Mouse (Mus musculus) liver, embryonic 15.5 days (tissue): ENCODE data around the gene Tom1. TPM values are rescaled to one million over a fixed set of nuclear protein-coding genes. Genes with fewer than 3 reads are reported as not detected.

ENCODE experiments used
- ATAC-seq: fragments of 200-750 bp; cut with Nextera tagmentation; 2 replicates; pipeline ENCODE4 v1.8.0; 2017; ENCODE audit warnings: moderate number of reproducible peaks, mild to moderate bottlenecking, moderate library complexity; ENCODE audit not compliant: insufficient read depth
- H3K27ac ChIP-seq: fragments of 300-500 bp; sonication (generic); replicated peaks from 2 replicates; pipeline ENCODE4 v1.5.1; 2015; ENCODE audit warnings: mild to moderate bottlenecking, inconsistent platforms
- H3K27me3 ChIP-seq: fragments of 300-500 bp; sonication (generic); 2 replicates; pipeline ENCODE4 v1.6.1; 2015; ENCODE audit warnings: mild to moderate bottlenecking, inconsistent platforms
- H3K36me3 ChIP-seq: fragments of 300-500 bp; sonication (generic); replicated peaks from 2 replicates; pipeline ENCODE4 v1.6.1; 2015; ENCODE audit warnings: moderate library complexity, mild to moderate bottlenecking, inconsistent platforms
- H3K4me1 ChIP-seq: fragments of 300-500 bp; sonication (generic); replicated peaks from 2 replicates; pipeline ENCODE4 v1.6.1; 2015; ENCODE audit warnings: inconsistent platforms
- H3K4me2 ChIP-seq: fragments of 300-500 bp; sonication (generic); 2 replicates; pipeline ENCODE4 v1.6.1; 2015; ENCODE audit warnings: moderate library complexity, mild to moderate bottlenecking, inconsistent platforms
- H3K4me3 ChIP-seq: fragments of 300-500 bp; sonication (generic); replicated peaks from 2 replicates; pipeline ENCODE4 v1.5.1; 2015; ENCODE audit warnings: mild to moderate bottlenecking, inconsistent platforms
- H3K9ac ChIP-seq: fragments of 300-500 bp; sonication (generic); 2 replicates; pipeline ENCODE4 v1.6.1; 2015; ENCODE audit warnings: moderate library complexity, mild to moderate bottlenecking, inconsistent platforms
- H3K9me3 ChIP-seq: fragments of 300-500 bp; sonication (generic); replicated peaks from 2 replicates; pipeline ENCODE4 v1.6.1; 2016; ENCODE audit warnings: inconsistent platforms
- WGBS: fragments of 180-500 bp; shearing (Covaris S2); methylation state at CpG from one replicate; pipeline ENCODE4 v1.1.7; 2015; ENCODE audit warnings: mixed read lengths; ENCODE audit not compliant: insufficient replicate concordance; 5-methylcytosine and 5-hydroxymethylcytosine counted together
- polyA plus RNA-seq: library from polyadenylated mRNA; unstranded; fragments of >200 nt; fragmentation: Nextera tagmentation; extraction: Ambion mirVana; gene quantifications from 2 replicates; pipeline ENCODE4 v1.2.1, GENCODE M21; 2015

Tom1 gene
- polyA plus RNA-seq, 1 experiment from 2014 or later, result 13.2 TPM

DNA sequence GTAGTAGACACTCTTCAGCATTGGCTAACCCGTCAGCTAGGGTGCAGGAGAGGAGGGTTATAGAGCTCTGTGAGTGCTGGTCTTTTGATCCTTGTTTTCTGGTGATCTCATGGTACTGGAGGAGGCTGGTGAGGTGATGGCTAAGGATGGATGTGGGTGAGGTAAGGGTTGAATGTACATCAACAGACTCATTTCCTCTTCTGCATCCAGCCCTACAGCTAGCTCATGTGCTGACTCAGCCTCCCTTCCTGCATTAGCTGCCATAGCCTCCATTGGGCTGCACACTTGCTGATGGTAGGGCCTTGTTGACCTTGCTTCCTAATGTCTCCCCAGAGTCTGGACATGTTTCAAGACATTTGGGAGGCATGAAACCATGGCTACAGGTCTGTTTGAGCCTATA is 9.5 kb downstream of the Tom1 start:
- Histone ChIP-seq H3K4me1 (peaks cover 3% of the 10 kb centered on the region), H3K27me3 (no peaks in the 10 kb centered on the region), H3K9me3 (no peaks in the 10 kb centered on the region), H3K4me3 (no peak overlapping the region), H3K27ac (no peak overlapping the region), H3K36me3 (no peaks in the 10 kb centered on the region), H3K9ac (no peak overlapping the region), H3K4me2 (no peak overlapping the region)
- 79% methylated on average over 1 of the region's 1 CpGs for WGBS
- ATAC-seq, result no peak

DNA sequence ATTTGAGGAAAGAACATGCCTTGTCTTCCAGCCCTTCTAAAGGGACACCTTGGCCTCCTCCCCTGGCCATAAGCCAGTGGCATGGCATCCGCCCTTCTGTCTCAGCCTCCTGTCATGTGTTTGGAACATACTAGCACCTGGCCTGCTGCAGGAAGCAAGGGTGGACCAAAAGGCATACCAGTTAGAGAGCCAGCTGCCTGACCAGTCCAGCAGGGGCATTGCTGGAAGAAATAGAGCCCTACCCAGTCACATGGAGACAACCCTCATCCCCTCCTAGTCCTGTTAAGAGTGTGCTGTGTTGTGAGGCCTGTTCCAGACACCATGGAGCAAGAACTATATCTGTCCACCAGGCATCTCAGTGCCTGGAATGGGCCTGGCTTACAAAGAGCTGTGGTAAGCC is 12.8 kb downstream of the Tom1 start:
- no peak for ATAC-seq
- 63% methylated on average over 1 of the region's 1 CpGs for WGBS
- H3K4me3 ChIP-seq, result no peak overlapping the region

DNA sequence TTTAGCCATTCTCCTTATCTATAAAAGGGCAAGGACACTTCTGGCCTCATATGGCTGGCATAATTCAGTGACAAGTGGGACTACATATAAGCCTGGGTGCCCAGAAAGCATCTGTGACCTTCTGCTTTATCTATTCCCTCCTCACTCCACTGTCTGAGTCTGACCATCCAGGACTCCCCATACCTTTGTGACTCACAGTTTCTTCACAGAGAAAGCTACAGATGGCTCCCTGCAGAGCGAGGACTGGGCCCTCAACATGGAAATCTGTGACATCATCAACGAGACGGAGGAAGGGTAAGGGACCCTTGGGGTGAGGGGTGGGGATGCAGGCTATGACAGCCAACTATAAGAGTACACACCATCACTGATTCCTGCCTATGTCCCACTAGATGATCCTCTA is 14.3 kb downstream of the Tom1 start:
- H3K36me3 ChIP-seq, result no peaks in the 10 kb centered on the region
- WGBS, result 76% methylated on average over 3 of the region's 3 CpGs
- no peak for ATAC-seq
- no peaks in the 10 kb centered on the region for H3K9me3 ChIP-seq
- no peaks in the 10 kb centered on the region for H3K27me3 ChIP-seq
- H3K4me2 ChIP-seq, result no peak overlapping the region
- no peak overlapping the region for H3K27ac ChIP-seq
- H3K9ac ChIP-seq, result no peak overlapping the region
- no peak overlapping the region for H3K4me3 ChIP-seq
- H3K4me1 ChIP-seq, result no peaks in the 10 kb centered on the region; the same call in 1 of the 2 replicates

More for the DNA sequence above, 12.8 kb downstream of the Tom1 start:
- H3K36me3 ChIP-seq, result no peaks in the 10 kb centered on the region
- H3K9me3 ChIP-seq, result no peaks in the 10 kb centered on the region
- no peaks in the 10 kb centered on the region; the same call in 1 of the 2 replicates for H3K4me1 ChIP-seq
- H3K27ac ChIP-seq, result no peak overlapping the region
- no peaks in the 10 kb centered on the region for H3K27me3 ChIP-seq
- H3K4me2 ChIP-seq, result no peak overlapping the region
- no peak overlapping the region for H3K9ac ChIP-seq

DNA sequence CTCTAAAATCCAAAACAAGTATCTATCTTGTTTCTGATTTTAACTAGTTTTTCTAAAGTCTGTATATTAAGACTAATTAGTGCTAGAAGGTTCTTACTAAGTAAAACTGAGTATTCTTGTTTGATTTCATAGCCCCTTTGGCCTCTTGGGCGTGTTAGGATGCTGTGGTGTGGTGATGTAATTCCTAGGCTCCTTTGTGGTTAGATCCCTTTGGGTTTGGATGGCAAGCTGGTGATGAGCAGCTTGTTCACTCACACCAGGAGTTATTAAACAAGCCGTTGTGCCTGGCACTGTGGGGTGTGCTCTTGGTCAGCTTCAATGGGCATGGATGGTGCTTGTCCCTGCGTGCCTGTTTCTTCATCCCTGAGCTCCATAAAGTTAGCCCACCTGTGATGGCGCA is 19.8 kb downstream of the Tom1 start:
- ATAC-seq, result no peak
- no peak overlapping the region for H3K4me2 ChIP-seq
- no peak overlapping the region for H3K9ac ChIP-seq
- no peaks in the 10 kb centered on the region for H3K4me1 ChIP-seq
- no peaks in the 10 kb centered on the region for H3K27me3 ChIP-seq
- no peak overlapping the region for H3K4me3 ChIP-seq
- H3K27ac ChIP-seq, result no peak overlapping the region
- 0 out of 2 replicates have a peak, but pooled peaks cover 3% of the 10 kb centered on the region for H3K36me3 ChIP-seq
- 67% methylated on average over 4 of the region's 4 CpGs for WGBS
- H3K9me3 ChIP-seq, result no peaks in the 10 kb centered on the region

DNA sequence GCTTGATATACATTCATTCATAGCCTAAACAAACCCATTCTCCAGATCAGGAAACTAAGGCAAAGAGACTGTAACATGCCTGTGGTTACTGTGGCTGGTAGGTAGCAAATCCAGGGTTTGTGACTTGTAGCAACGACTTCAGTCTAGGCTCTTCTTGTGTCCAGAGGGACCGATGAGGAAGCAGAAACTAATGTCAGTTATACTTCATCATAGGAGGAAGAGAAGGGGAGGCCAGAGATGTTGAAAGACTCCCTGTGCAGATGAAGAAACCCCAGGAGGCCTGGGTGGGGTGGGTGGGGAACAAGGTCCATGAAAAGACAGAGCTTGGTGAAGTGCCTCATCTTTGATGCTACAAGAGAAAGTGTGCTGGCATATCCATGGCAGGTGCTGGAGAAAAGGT is 22.2 kb downstream of the Tom1 start:
- ATAC-seq, result no peak
- no peak overlapping the region for H3K4me2 ChIP-seq
- 68% methylated on average over 2 of the region's 2 CpGs for WGBS

DNA sequence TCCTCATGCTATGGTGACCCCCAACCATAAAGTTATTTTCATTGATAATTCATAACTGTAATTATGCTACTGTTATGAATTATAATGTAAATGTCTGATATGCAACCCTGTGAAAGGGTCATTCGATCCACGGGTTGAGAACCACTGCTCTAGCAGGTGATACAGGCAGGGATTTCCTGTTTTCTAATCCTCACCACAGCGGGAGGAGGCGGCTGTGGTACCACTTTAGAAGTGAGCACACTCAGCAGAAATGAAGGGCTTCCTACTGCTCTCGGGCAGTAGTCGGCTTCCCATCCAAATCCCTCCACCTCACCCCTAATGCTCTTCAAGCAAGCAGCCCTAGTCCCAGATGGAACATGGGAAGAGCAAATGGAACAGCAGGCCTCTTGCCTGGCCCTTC is 26.5 kb downstream of the Tom1 start:
- Histone ChIP-seq H3K36me3 (0 out of 2 replicates have a peak, but pooled peaks cover 4% of the 10 kb centered on the region), H3K27ac (no peak overlapping the region), H3K9me3 (no peaks in the 10 kb centered on the region), H3K4me3 (no peak overlapping the region), H3K4me1 (0 out of 2 replicates have a peak, but pooled peaks cover 4% of the 10 kb centered on the region), H3K9ac (no peak overlapping the region), H3K4me2 (no peak overlapping the region), H3K27me3 (no peaks in the 10 kb centered on the region)
- no peak for ATAC-seq
- 58% methylated on average over 6 of the region's 6 CpGs for WGBS

More for the DNA sequence above, 22.2 kb downstream of the Tom1 start:
- no peak overlapping the region for H3K27ac ChIP-seq
- no peak overlapping the region for H3K9ac ChIP-seq
- H3K4me3 ChIP-seq, result no peak overlapping the region
- no peaks in the 10 kb centered on the region for H3K27me3 ChIP-seq
- H3K9me3 ChIP-seq, result no peaks in the 10 kb centered on the region
- no peaks in the 10 kb centered on the region for H3K4me1 ChIP-seq
- H3K36me3 ChIP-seq, result 0 out of 2 replicates have a peak, but pooled peaks cover 3% of the 10 kb centered on the region

DNA sequence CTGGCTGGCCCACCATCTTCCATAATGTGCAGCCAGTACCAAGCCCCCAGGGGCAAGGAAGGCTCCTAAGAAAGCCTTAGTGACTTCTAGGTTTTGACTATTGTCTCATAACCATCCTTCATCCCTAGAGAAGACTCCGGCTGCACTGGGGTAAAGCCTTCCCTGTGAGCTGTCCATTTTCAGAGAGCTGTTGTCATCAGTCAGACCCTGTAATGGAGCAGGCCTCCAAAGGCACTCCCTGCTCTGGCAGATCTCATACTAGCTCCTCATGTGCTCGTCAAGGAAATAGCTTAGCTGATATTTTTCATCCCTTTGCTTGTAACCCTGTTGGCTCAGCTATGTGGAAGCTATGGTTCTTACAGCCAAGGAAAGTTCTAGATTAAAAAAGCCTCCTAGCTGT is 27.3 kb downstream of the Tom1 start:
- Histone ChIP-seq H3K27ac (no peak overlapping the region), H3K4me3 (no peak overlapping the region), H3K36me3 (peaks cover 6% of the 10 kb centered on the region; the same call in 1 of the 2 replicates), H3K4me1 (0 out of 2 replicates have a peak, but pooled peaks cover 4% of the 10 kb centered on the region), H3K9ac (no peak overlapping the region), H3K9me3 (no peaks in the 10 kb centered on the region), H3K4me2 (no peak overlapping the region), H3K27me3 (no peaks in the 10 kb centered on the region)
- ATAC-seq, result no peak
- WGBS, result 67% methylated on average over 2 of the region's 2 CpGs

DNA sequence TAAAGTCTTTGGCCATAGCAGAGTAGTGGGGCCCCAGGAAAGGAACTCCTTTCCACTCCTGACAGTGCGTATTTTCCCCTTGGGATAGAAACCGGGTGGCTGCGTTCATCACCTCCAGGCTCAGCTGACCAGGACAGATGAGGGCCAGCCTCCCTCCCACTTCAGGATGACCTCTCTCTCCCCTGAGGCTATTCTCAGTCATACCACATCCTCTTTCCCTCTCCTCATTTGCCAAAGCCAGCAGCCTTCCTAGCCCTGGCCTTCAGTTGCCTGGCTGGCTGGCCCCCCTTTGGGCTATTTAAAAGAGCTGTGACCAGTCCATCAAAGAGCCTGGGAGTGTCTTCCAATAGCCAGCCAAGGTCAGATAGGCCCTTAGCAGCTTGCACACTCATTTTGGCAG is 29.8 kb downstream of the Tom1 start:
- Histone ChIP-seq H3K36me3 (peaks cover 4% of the 10 kb centered on the region; the same call in 1 of the 2 replicates), H3K27me3 (no peaks in the 10 kb centered on the region), H3K4me3 (no peak overlapping the region), H3K9me3 (no peaks in the 10 kb centered on the region), H3K4me2 (no peak overlapping the region), H3K27ac (no peak overlapping the region), H3K9ac (no peak overlapping the region), H3K4me1 (0 out of 2 replicates have a peak, but pooled peaks cover 4% of the 10 kb centered on the region)
- WGBS, result 66% methylated on average over 3 of the region's 3 CpGs
- ATAC-seq, result no peak

DNA sequence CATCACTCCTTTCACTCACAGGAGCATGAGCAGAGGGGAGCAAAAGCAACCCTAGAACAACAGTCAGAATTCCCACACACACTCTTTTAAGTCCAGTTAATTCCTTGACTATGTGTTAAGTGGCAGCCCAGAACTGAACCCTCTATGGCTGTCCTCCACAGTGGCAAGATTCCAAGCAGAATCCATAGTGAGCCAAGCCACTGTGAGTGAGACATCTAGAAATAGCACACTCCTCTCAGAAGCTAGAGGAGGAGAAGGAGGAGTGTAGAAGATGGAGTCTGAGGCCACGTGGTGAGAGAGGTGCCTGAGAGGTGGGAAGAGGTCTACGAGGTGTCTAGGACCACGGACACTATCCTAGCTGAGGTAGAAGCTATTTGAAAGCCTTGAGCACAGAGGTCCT is 31.3 kb downstream of the Tom1 start:
- H3K4me3 ChIP-seq, result no peak overlapping the region
- no peak for ATAC-seq
- no peak overlapping the region for H3K27ac ChIP-seq
- no peak overlapping the region for H3K9ac ChIP-seq
- 77% methylated on average over 3 of the region's 3 CpGs for WGBS
- no peaks in the 10 kb centered on the region for H3K27me3 ChIP-seq
- H3K36me3 ChIP-seq, result peaks cover 4% of the 10 kb centered on the region; the same call in 1 of the 2 replicates
- H3K4me2 ChIP-seq, result no peak overlapping the region
- no peaks in the 10 kb centered on the region for H3K9me3 ChIP-seq
- 0 out of 2 replicates have a peak, but pooled peaks cover 4% of the 10 kb centered on the region for H3K4me1 ChIP-seq

DNA sequence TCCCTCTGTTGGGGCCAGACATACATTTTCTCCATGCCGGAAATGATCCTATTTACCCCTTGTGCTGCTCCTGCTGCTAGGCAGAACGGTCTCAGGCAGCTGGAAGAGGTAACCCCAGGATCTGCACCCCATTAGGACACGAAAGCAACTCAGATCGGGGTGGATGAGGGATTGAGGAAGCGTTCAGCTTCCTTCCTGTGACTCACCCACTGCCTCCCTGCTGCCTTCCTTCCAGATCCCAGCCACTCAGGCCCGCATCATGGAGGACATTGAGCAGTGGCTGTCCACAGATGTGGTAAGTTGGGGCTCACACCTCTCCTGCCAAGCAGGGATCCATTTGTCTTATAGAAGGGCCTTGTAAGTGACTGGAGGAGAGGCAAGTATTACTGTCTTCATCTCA is 33.8 kb downstream of the Tom1 start:
- Histone ChIP-seq H3K4me3 (no peak overlapping the region), H3K9me3 (no peaks in the 10 kb centered on the region), H3K9ac (no peak overlapping the region), H3K4me1 (peaks cover 8% of the 10 kb centered on the region; the same call in 1 of the 2 replicates), H3K27me3 (no peaks in the 10 kb centered on the region), H3K36me3 (peaks cover 4% of the 10 kb centered on the region; the same call in 1 of the 2 replicates), H3K27ac (no peak overlapping the region; the same call in 1 of the 2 replicates), H3K4me2 (no peak overlapping the region)
- 40% methylated on average over 6 of the region's 6 CpGs for WGBS
- no peak for ATAC-seq

DNA sequence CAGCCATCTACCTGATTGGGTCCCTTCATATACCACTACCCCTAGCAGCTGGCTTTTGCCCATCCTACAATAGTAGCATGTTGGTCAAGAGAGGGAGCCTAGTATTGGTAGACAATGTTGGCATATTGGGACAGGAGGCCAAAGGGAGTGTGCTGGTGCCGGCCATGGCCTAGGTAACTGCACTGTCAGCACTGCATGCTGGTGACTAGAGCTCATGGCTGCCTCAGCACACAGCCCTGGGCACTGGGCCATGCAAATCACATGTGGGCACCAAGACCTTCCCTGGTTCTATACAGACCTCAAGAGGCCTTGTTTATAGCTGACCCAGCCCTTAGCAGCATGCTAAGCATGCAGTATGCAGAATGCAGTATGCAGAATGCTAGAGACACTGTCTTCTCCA is 36.8 kb downstream of the Tom1 start:
- 63% methylated on average over 1 of the region's 1 CpGs for WGBS
- Histone ChIP-seq H3K36me3 (no peaks in the 10 kb centered on the region; the same call in 1 of the 2 replicates), H3K27me3 (no peaks in the 10 kb centered on the region), H3K4me3 (no peak overlapping the region), H3K9me3 (no peaks in the 10 kb centered on the region), H3K4me1 (peaks cover 4% of the 10 kb centered on the region; the same call in 1 of the 2 replicates), H3K27ac (no peak overlapping the region), H3K9ac (no peak overlapping the region), H3K4me2 (no peak overlapping the region)
- no peak for ATAC-seq
